Mouse (Mus musculus) liver, adult 2 months (tissue): ENCODE measurements around the gene Sema4b.

Source experiments
- CTCF ChIP-seq: fragments of 200-500 bp; IDR thresholded peaks from 2 replicates; pipeline ENCODE4 v1.5.1; 2011; ENCODE audit warnings: low read depth, low read length, control low read depth
- POLR2A ChIP-seq: fragments of 200-500 bp; IDR thresholded peaks from 2 replicates; pipeline ENCODE4 v1.6.1; 2011; ENCODE audit warnings: low read length, control low read depth; ENCODE audit not compliant: insufficient read depth; ENCODE audit errors: extremely low read depth

- TF ChIP-seq CTCF (no peak), POLR2A (no peak)
Observed at GRCm38 (mm10) chr7:80200588-80200945, 13.9 kb downstream of the Sema4b start.
